Mouse (Mus musculus): ENCODE data around the gene Nes.

DNA sequence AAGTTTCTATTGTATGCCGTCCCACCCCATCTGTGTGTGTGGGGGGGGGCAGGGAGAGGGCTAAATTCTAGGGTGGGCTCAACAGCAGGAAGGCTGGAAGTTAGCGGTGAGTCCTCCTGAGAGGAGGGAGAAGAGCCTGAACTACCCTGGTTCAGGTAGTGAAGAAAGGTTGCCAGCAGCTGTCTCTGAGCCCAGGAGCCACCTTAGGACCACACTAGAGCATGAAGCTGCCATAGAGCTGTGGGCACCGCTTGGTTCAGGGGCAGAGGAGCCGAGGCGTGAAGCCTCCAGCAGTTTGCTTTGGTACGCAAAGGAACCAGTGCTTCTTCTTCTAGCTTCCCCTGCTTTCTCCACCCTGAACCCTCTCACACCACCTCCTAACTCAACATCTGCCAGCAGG, 12.7 kb downstream of the Nes start:
- TF ChIP-seq HCFC1 (IDR thresholded peaks at IDR 0.05; ENCODE audit: borderline replicate concordance, insufficient read depth, low read length) (no peak), CHD2 (IDR thresholded peaks at IDR 0.05; ENCODE audit: low read depth, low read length) (no peak), ZC3H11A (IDR thresholded peaks at IDR 0.05; ENCODE audit: borderline replicate concordance, low read depth, low read length) (no peak), MAFK (IDR thresholded peaks at IDR 0.05; ENCODE audit: insufficient read depth, low read depth, low read length) (no peak), ZNF384 (IDR thresholded peaks at IDR 0.05; ENCODE audit: low read depth, low read length) (no peak)

Measured in ES-E14 (cell line).